Mouse (Mus musculus) macrophage (primary cell): ENCODE data around the gene H2-Q6. TPM values are rescaled to one million over a fixed set of nuclear protein-coding genes. Genes with fewer than 3 reads are reported as not detected.
"Not testable (repeated sequence)": the region's sequence is repeated elsewhere in the genome, so short reads cannot be mapped to it uniquely, and the experiment has no call there.

Experiments
- H3K27ac ChIP-seq: fragments of 350-480 bp; formaldehyde crosslinking; 2 replicates; pipeline ENCODE4 v1.9.0; 2021
- H3K36me3 ChIP-seq: fragments of 350-480 bp; formaldehyde crosslinking; 2 replicates; pipeline ENCODE4 v1.9.0; 2021; ENCODE audit errors: inconsistent target
- H3K4me3 ChIP-seq: fragments of 350-480 bp; formaldehyde crosslinking; 2 replicates; pipeline ENCODE4 v1.9.0; 2021; ENCODE audit errors: inconsistent target
- H3K79me2 ChIP-seq: fragments of 350-480 bp; formaldehyde crosslinking; 2 replicates; pipeline ENCODE4 v1.9.0; 2021; ENCODE audit errors: inconsistent target
- WGBS: methylation state at CpG from one replicate; pipeline ENCODE4 v1.1.7; 2026; ENCODE audit warnings: inconsistent platforms; ENCODE audit not compliant: missing documents; 5-methylcytosine and 5-hydroxymethylcytosine counted together
- polyA plus RNA-seq: library from polyadenylated mRNA; stranded (reverse); fragments of 250-400 nt; gene quantifications from 3 replicates; pipeline ENCODE4 v1.2.4, GENCODE M21; 2018; ENCODE audit warnings: inconsistent platforms

The H2-Q6 gene
- polyA plus RNA-seq, 1 experiment from 2014 or later, result 6.1 TPM

- WGBS, result 95% methylated on average over 5 of the region's 5 CpGs
- not testable (repeated sequence) for H3K4me3 ChIP-seq, H3K27ac ChIP-seq, H3K79me2 ChIP-seq, H3K36me3 ChIP-seq
Measured at GRCm38 (mm10) chr17:35422360-35422759, 2.3 kb upstream of the H2-Q6 start.

GRCm38 (mm10) chr17:35423131-35423810 is 1.4 kb upstream of the H2-Q6 start:
- 39% methylated on average over 3 of the region's 3 CpGs for WGBS
- not testable (repeated sequence) for H3K36me3 ChIP-seq, H3K79me2 ChIP-seq, H3K4me3 ChIP-seq, H3K27ac ChIP-seq

DNA sequence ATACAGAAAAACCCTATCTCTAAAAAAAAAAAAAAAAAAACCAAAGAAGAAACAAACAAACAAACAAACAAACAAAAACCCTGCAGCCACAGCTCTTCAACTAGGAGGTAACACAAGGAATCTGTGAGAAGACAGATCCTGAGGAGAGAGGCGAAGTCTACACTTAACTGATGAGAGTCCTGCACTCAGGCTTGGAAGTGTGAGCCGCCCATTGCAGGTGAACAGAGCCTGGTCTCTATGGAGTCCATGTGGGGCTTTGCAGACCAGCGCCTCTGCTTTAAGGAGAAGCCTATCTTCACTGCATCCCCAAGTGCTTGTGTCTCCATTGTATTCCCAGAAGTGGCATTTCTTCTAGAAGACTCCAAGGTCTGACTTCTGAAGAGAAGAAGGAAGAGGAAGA is 544 bp upstream of the H2-Q6 start:
- WGBS, result 79% methylated on average over 3 of the region's 3 CpGs
- not testable (repeated sequence) for H3K27ac ChIP-seq, H3K4me3 ChIP-seq, H3K36me3 ChIP-seq, H3K79me2 ChIP-seq

DNA sequence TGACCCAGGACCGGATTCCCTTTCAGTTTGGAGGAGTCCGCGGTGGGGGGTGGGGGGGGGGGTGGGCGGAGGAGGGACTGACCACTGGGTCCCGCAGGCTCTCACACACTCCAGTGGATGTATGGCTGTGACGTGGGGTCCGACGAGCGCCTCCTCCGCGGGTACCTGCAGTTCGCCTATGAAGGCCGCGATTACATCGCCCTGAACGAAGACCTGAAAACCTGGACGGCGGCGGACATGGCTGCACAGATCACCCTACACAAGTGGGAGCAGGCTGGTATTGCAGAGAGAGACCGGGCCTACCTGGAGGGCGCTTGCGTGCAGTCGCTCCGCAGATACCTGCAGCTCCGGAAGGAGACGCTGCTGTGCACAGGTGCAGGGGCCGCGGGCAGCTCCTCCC is 824 bp downstream of the H2-Q6 start:
- H3K79me2 ChIP-seq, H3K4me3 ChIP-seq, H3K36me3 ChIP-seq, H3K27ac ChIP-seq: not testable (repeated sequence)
- WGBS, result 24% methylated on average over 27 of the region's 28 CpGs

DNA sequence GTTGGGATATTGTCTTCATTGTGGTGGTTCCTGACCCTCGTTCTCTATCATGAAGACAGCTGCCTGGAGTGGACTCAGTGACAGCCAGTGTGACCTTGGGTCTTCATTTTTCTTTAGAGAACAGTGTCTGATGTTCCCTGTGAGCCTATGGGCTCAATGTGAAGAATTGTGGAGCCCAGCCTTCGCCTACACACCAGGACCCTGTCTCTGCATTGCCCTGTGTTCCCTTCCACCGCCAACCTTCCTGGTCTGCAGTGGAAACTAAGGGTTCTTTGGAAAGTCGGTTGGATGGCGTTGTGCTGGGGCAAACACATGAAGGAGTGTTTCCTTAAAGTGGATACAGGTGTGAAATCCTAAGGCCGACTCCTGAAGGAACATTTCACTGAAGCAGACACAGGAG is 4.2 kb downstream of the H2-Q6 start:
- H3K4me3 ChIP-seq, H3K79me2 ChIP-seq, H3K36me3 ChIP-seq, H3K27ac ChIP-seq: not testable (repeated sequence)
- 93% methylated on average over 6 of the region's 6 CpGs for WGBS

GRCm38 (mm10) chr17:35430671-35431070 is 6.0 kb downstream of the H2-Q6 start:
- WGBS, result 96% methylated on average over 5 of the region's 6 CpGs

GRCm38 (mm10) chr17:35432167-35432566 is 7.5 kb downstream of the H2-Q6 start:
- not testable (repeated sequence) for H3K36me3 ChIP-seq, H3K27ac ChIP-seq, H3K79me2 ChIP-seq, H3K4me3 ChIP-seq
- 96% methylated on average over 2 of the region's 3 CpGs for WGBS

More at GRCm38 (mm10) chr17:35430671-35431070, 6.0 kb downstream of the H2-Q6 start:
- H3K27ac ChIP-seq, H3K36me3 ChIP-seq, H3K4me3 ChIP-seq, H3K79me2 ChIP-seq: not testable (repeated sequence)

GRCm38 (mm10) chr17:35434836-35435235 is 10.2 kb downstream of the H2-Q6 start:
- not testable (repeated sequence) for H3K79me2 ChIP-seq, H3K27ac ChIP-seq, H3K36me3 ChIP-seq, H3K4me3 ChIP-seq
- 9% methylated on average over 8 of the region's 8 CpGs for WGBS

- H3K36me3 ChIP-seq, H3K4me3 ChIP-seq, H3K27ac ChIP-seq, H3K79me2 ChIP-seq: not testable (repeated sequence)
- WGBS, result 83% methylated on average over 3 of the region's 3 CpGs
Measured at GRCm38 (mm10) chr17:35435577-35435976, 10.9 kb downstream of the H2-Q6 start.

DNA sequence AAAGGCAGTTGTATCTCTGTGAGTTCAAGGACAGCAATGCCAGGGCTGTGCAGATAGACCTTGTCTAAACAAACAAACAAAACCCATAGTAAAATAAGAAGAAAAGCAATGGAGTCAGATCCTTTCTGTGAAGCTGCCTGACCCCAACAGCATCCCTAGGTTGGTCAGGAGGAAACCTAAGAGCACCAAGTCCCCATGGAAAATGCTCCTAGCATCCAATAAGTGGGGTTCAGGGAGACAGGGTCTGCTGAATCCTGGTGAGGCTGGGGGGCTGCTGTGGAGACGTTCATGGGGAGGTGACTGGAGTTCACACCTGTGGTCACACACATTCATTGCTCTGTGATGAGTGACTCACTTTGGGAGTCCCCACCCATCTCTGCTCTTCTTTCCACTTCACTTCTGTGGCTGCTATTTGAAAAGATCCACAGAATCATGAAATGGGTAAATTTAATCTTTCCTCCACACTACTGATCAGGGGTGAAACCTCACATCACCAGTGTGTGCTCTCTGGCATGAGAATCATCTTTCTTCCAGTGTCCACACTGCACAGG is 12.8 kb downstream of the H2-Q6 start:
- not testable (repeated sequence) for H3K27ac ChIP-seq
- 40% methylated on average over 1 of the region's 1 CpGs for WGBS

DNA sequence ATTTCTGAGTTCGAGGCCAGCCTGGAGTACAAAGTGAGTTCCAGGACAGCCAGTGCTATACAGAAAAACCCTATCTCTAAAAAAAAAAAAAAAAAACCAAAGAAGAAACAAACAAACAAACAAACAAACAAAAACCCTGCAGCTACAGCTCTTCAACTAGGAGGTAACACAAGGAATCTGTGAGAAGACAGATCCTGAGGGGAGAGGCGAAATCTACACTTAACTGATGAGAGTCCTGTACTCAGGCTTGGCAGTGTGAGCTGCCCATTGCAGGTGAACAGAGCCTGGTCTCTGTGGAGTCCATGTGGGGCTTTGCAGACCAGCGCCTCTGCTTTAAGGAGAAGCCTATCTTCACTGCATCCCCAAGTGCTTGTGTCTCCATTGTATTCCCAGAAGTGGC is 13.7 kb downstream of the H2-Q6 start:
- H3K4me3 ChIP-seq, H3K36me3 ChIP-seq, H3K79me2 ChIP-seq, H3K27ac ChIP-seq: not testable (repeated sequence)
- 63% methylated on average over 1 of the region's 3 CpGs for WGBS

More for the DNA sequence above, 12.8 kb downstream of the H2-Q6 start:
- H3K79me2 ChIP-seq, H3K4me3 ChIP-seq, H3K36me3 ChIP-seq: not testable (repeated sequence)

DNA sequence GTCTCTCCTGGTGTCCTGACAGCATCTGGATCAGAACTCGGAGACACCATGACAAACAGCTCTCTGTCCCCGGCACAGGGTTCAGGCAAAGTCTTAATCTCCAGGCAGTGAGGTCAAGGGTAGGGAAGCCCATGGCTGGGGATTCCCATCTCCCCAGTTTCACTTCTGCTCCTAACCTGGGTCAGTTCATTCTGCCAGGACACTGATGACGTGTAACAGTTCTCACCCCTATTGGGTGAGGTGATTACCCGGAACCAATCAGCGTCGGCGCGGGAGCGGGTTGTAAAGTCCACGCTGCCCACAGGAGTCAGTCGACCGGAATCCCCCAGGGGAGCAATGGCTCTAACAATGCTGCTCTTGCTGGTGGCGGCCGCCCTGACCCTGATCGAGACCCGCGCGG is 14.2 kb downstream of the H2-Q6 start, which contains the start of gene H2-Q7:
Gene H2-Q7, plus strand, starts transcription at position 271 of the 400 bp plus-strand sequence.
- 1% methylated on average over 14 of the region's 18 CpGs for WGBS

GRCm38 (mm10) chr17:35439295-35439747 is 14.7 kb downstream of the H2-Q6 start:
- H3K4me3 ChIP-seq, H3K79me2 ChIP-seq, H3K36me3 ChIP-seq, H3K27ac ChIP-seq: not testable (repeated sequence)
- WGBS, result 1% methylated on average over 38 of the region's 48 CpGs

More for the DNA sequence above, 14.2 kb downstream of the H2-Q6 start, which contains the start of gene H2-Q7:
- H3K4me3 ChIP-seq, H3K27ac ChIP-seq, H3K36me3 ChIP-seq, H3K79me2 ChIP-seq: not testable (repeated sequence)

- not testable (repeated sequence) for H3K36me3 ChIP-seq, H3K79me2 ChIP-seq, H3K4me3 ChIP-seq, H3K27ac ChIP-seq
- WGBS, result 77% methylated on average over 22 of the region's 27 CpGs
Measured at GRCm38 (mm10) chr17:35439925-35440645, 15.4 kb downstream of the H2-Q6 start.

DNA sequence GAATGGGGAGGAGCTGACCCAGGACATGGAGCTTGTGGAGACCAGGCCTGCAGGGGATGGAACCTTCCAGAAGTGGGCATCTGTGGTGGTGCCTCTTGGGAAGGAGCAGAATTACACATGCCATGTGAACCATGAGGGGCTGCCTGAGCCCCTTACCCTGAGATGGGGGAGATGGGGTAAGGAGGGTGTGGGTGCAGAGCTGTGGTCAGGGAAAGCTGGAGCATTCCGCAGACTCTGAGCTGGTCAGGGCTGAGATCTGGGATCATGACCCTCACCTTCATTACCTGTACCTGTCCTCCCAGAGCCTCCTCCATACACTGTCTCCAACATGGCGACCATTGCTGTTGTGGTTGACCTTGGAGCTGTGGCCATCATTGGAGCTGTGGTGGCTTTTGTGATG is 17.7 kb downstream of the H2-Q6 start:
- H3K79me2 ChIP-seq, H3K36me3 ChIP-seq, H3K27ac ChIP-seq, H3K4me3 ChIP-seq: not testable (repeated sequence)
- WGBS, result 100% methylated on average over 1 of the region's 2 CpGs
